Mouse (Mus musculus) lung, postnatal 0 days (tissue): ENCODE measurements at regions not wholly inside any gene's neighbourhood (a gene's known extent, or its start where the extent isn't known, plus 50 kb on each side); places are given as distances from the start of the nearest gene placed in this dataset.

Experiments used
- CTCF ChIP-seq: IDR thresholded peaks from 2 replicates; pipeline ENCODE4 v1.5.1; 2016; ENCODE audit warnings: antibody characterized with exemption, mild to moderate bottlenecking
- EP300 ChIP-seq: IDR thresholded peaks from 2 replicates; pipeline ENCODE4 v1.6.1; 2016; ENCODE audit warnings: antibody characterized with exemption, mild to moderate bottlenecking, control low read depth

DNA sequence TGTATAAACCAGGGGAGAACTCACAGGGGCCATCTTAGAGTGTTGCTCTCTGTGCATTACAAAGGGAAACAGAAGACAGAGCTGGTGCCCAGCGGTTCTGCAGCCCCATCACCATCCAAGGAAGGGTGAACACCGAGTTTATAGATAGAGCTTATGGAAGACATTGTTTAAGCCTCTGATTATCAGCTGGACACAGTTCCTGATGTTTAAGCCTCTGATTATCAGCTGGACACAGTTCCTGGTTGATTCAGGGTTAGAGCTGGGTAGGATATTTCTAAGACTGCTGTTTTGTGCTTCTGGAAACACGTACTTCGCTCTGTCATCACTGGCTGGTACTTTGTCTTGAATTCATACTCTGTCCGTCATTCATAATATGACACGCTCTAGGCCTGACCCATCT, 79.9 kb upstream of the Prickle1 start:
- TF ChIP-seq CTCF, result no peak
- TF ChIP-seq EP300, result no peak
